Mouse (Mus musculus) c-Kit-positive CD71-positive TER-119-positive erythroid progenitor cells, embryonic 14.5 days (primary cell): ENCODE measurements at regions not wholly inside any gene's neighbourhood (a gene's known extent, or its start where the extent isn't known, plus 50 kb on each side); places are given as distances from the start of the nearest gene placed in this dataset.

Source experiments
- DNase-seq: peaks from one replicate; pipeline ENCODE4 v3.0.0-alpha.2; 2013; ENCODE audit warnings: low spot score

DNA sequence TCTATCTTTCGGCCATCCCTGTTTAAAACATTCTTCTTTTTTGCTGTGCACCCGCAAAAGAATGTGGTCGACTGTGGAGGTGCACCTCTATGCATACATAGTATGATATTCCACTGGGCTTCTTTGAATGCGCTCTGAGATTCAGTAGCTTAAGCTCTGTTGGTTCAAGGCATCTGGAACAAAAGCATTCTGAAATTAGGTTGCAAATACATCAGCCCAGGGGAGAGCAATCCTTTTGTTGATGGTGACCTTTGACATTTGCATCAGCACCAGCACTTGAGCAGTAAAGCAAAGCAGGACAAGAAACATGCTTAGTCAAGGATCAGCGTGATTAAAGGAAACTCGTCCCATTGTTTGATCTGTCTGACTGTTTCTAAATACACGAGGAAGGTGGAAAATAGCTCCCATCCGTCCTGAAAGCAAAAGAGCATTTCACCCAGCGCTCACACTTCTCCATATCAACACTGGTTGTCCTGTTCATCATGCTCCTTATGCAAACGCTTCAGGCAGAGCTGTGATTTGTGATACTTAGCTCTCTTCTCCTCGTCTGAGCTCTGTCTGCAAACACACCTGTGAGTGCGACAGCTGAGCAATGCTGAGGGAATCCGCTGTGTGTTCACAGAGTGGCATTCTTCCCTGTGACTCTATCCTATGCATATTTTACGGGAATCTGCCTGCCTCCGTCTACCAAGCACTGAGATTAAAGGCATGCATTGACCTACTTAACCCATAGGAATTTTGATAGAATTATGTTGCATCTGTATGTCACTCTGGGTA is 67.4 kb upstream of the Dkk2 start:
- DNase-seq: no peak

DNA sequence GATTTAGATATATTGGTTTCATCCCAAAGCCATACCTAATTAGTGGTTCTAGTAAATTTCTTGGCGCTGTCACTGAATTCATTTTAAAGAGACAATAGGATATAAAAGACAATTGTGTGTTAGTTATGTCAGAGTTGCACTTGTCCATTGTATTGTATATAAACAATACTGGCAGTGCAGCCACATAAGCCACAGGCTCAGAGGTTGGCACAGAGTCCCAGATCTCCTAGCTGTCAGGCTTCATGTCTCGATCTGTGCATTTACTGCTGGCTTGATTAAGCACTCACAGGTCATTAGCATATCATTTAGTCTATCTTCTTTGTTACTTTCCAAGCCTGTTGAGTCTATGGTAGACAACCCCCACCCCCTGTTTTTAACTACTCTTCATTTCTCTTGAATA is 66.6 kb upstream of the Dkk2 start:
- no peak for DNase-seq

DNA sequence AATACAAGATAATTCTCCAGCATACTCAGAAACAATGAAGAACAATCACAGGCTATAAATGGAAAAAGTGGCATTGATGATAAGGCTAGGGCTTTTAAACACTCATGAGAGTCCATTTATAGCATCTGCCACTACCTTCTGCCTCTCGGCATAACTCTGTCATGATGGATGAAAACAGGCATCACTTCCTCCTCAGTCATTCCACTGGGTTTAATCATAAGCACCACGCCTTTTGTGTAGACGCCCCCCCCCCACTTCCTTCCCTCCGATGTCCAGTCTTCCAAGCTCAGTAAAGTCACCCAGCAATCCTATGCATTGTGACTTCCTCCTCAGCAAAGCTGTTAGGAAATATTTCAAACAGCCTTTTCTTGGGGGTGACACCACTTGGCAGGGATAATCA is 63.1 kb upstream of the Dkk2 start:
- no peak for DNase-seq

DNA sequence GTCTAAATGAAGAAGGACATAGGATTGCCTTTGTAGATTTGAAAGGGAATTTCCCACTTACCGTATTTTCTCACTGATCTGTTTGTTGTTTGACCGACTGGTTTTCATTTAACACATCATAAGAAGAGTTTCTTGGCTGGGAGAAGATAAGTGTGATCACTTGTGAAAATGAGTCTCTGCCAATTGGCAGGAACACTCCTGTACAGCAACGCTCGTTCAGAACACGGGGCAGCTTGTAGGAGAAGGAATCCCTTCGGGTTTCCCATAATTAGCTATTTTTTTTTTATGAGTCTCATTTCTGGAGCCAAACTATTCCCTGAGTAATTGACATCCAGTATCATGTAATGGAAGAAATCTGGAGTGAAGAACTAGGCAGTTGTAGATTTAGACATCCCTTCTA is 61.8 kb upstream of the Dkk2 start:
- DNase-seq: no peak

DNA sequence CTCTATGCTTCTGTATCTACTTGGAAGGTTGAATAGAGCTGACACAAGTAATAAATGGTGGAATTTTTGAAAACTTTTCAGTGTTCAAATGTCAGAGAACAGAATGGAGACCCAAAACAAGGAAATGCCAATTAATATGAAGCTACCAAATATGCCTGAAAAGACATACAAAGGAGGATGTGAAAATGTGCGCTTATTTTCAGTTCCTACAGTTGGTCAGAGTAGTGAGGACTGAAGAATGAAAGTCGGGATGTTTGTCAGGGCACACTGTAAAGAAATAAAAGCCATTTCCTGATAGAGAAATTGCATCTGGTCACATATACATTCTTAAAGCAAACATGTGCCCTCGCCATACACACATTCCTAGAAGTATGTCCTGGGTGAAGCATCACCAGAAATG is 56.0 kb upstream of the Dkk2 start:
- DNase-seq: no peak

DNA sequence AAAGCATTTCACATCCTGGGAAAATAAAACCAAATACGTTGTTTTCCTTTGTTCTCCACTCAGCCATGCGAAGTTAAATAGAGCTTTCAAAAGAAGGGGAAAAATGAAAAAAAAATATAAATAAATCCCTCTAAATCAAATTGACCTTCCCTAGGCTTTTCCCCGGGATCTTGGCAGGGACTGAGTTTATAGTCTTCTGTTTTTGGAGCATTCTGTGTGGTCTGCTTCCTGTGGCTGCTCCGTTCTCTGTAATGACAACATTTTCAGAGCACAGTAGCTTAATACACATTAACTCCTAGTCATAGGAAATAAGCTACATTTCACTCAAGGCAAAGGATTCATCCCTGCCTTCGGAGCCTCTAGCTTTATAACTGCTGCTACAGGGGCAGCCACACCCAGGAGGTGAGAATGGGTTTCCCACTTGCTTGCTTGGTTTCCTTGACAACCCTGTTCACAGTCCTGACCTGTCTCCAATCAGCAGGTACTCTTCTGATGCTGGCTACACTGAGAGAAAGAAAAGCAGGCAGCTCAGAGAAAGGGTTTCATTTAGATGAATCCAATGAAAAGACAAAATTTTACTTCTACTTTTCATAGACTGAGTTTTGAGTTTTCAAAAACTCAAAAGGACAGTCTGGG is 51.9 kb upstream of the Dkk2 start:
- no peak for DNase-seq

DNA sequence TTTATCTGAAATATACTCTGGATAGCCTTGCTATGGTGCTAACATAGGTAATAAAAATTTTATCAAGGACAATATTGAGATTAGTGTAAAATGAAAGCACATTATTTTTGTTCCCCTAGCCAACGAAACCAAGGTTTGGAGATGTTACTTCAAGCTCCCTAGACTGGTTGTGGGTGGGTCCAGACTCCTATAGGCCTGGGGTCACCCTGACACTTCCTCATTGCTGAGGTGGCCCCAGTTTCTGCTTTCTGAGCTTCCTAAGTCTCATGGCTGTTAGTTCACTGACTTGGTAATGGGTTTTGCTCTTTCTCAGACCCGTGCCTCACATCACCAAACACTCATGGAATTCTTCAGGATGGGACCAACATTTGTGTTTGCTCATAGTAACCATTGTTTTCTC is 49.9 kb upstream of the Dkk2 start:
- no peak for DNase-seq
